Mouse (Mus musculus) CD4-positive, CD25-positive, alpha-beta regulatory T cell, adult 4 months (primary cell): ENCODE results near the gene Ctnna3. TPM values are rescaled to one million over a fixed set of nuclear protein-coding genes. Genes with fewer than 3 reads are reported as not detected.

Experiments used
- ATAC-seq: one replicate; pipeline ENCODE4 v1.8.0; 2017
- polyA plus RNA-seq, 2 experiments: library from polyadenylated mRNA; unstranded; fragments of 100-300 nt; shearing (Covaris generic); gene quantifications; one replicate each; pipeline ENCODE4 v1.2.1; 2017

Gene Ctnna3
- polyA plus RNA-seq, 2 experiments from 2014 or later, result 0.19 TPM; not detected in 1

- no peak for ATAC-seq
Observed at GRCm38 (mm10) chr10:63950867-63951266, 521.0 kb downstream of the Ctnna3 start.

- no peak for ATAC-seq
Observed at GRCm38 (mm10) chr10:63951481-63951880, 521.6 kb downstream of the Ctnna3 start.

- no peak for ATAC-seq
Observed at GRCm38 (mm10) chr10:63954308-63954930, 524.5 kb downstream of the Ctnna3 start.

GRCm38 (mm10) chr10:63972300-63972699, 542.4 kb downstream of the Ctnna3 start:
- no peak for ATAC-seq

GRCm38 (mm10) chr10:63978101-63978500, 548.2 kb downstream of the Ctnna3 start:
- ATAC-seq, result no peak

- ATAC-seq, result no peak
Observed at GRCm38 (mm10) chr10:63978535-63978934, 548.6 kb downstream of the Ctnna3 start.

- ATAC-seq, result no peak
Observed at GRCm38 (mm10) chr10:63978969-63979368, 549.1 kb downstream of the Ctnna3 start.

GRCm38 (mm10) chr10:63979410-63979809, 549.5 kb downstream of the Ctnna3 start:
- no peak for ATAC-seq

GRCm38 (mm10) chr10:63985576-63985975, 555.7 kb downstream of the Ctnna3 start:
- ATAC-seq, result no peak

GRCm38 (mm10) chr10:63994251-63994650, 564.4 kb downstream of the Ctnna3 start:
- no peak for ATAC-seq

GRCm38 (mm10) chr10:64001531-64001930, 571.6 kb downstream of the Ctnna3 start:
- ATAC-seq, result no peak

- no peak for ATAC-seq
Observed at GRCm38 (mm10) chr10:64001996-64002395, 572.1 kb downstream of the Ctnna3 start.

GRCm38 (mm10) chr10:64020347-64020746, 590.4 kb downstream of the Ctnna3 start:
- ATAC-seq, result no peak

GRCm38 (mm10) chr10:64023340-64023739, 593.4 kb downstream of the Ctnna3 start:
- ATAC-seq, result no peak

GRCm38 (mm10) chr10:64030901-64031300, 601.0 kb downstream of the Ctnna3 start:
- ATAC-seq, result no peak

- no peak for ATAC-seq
Observed at GRCm38 (mm10) chr10:64039760-64040535, 610.0 kb downstream of the Ctnna3 start.

GRCm38 (mm10) chr10:64041218-64041617, 611.3 kb downstream of the Ctnna3 start:
- no peak for ATAC-seq

GRCm38 (mm10) chr10:64041892-64042291, 612.0 kb downstream of the Ctnna3 start:
- no peak for ATAC-seq

GRCm38 (mm10) chr10:64049151-64049550, 619.3 kb downstream of the Ctnna3 start:
- ATAC-seq, result no peak

- no peak for ATAC-seq
Observed at GRCm38 (mm10) chr10:64049946-64050345, 620.0 kb downstream of the Ctnna3 start.

GRCm38 (mm10) chr10:64063704-64064103, 633.8 kb downstream of the Ctnna3 start:
- ATAC-seq, result no peak

- no peak for ATAC-seq
Observed at GRCm38 (mm10) chr10:64075944-64076343, 646.0 kb downstream of the Ctnna3 start.

- ATAC-seq, result no peak
Observed at GRCm38 (mm10) chr10:64076410-64077052, 646.6 kb downstream of the Ctnna3 start.

- no peak for ATAC-seq
Observed at GRCm38 (mm10) chr10:64082345-64082744, 652.4 kb downstream of the Ctnna3 start.
